Mouse (Mus musculus): Measurements from ENCODE around the gene Slc6a16. TPM values are rescaled to one million over a fixed set of nuclear protein-coding genes. Genes with fewer than 3 reads are reported as not detected.
"Not testable (repeated sequence)": the region's sequence is repeated elsewhere in the genome, so short reads cannot be mapped to it uniquely, and the experiment has no call there.

The Slc6a16 gene
- polyA plus RNA-seq, 1 experiment from 2014 or later, result not detected

DNA sequence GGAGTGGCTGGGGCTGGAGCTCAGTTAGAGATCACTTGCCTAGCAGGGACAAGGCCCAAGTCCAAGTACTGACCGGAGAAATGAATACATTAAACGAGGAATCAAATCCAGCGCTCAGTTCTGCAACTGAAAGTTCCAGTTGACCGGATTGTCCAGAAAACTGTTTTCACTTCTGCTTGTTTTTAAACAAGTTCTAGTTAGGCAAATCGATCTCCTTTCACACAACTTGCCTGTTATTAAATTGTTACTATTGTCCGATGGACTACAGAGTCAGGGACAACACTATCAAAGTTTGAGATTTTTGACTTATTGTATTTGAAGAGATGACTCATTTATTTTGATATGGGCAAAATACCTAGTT lies 484 bp downstream of the Slc6a16 start:
- H3K27me3 ChIP-seq (ENCODE audit: control insufficient read depth, insufficient read depth, low read length), result peaks cover 10% of the 10 kb centered on the region
- H3K9ac ChIP-seq (replicated peaks; ENCODE audit: low read length), result no peak overlapping the region
- ATAC-seq (replicated peaks; ENCODE audit: insufficient number of reproducible peaks, low FRiP score, low TSS enrichment, low read depth) (no peak), DNase-seq (ENCODE audit: low spot score) (no peak)
- no peaks in the 10 kb centered on the region for H3K36me3 ChIP-seq (replicated peaks; ENCODE audit: control insufficient read depth, insufficient read depth, low read depth, low read length)
- no peaks in the 10 kb centered on the region for H3K4me1 ChIP-seq (ENCODE audit: control insufficient read depth, insufficient read depth, low read length)
- no peak overlapping the region for H3K4me2 ChIP-seq (ENCODE audit: low read depth, low read length)
- no peaks in the 10 kb centered on the region for H3K9me3 ChIP-seq (replicated peaks; ENCODE audit: control insufficient read depth, low read length)
- H3K4me3 ChIP-seq (ENCODE audit: low read depth, low read length), result no peak overlapping the region
- H3K27ac ChIP-seq (replicated peaks; ENCODE audit: low read depth, low read length), result no peak overlapping the region
- 75% methylated on average over 6 of the region's 6 CpGs for WGBS

DNA sequence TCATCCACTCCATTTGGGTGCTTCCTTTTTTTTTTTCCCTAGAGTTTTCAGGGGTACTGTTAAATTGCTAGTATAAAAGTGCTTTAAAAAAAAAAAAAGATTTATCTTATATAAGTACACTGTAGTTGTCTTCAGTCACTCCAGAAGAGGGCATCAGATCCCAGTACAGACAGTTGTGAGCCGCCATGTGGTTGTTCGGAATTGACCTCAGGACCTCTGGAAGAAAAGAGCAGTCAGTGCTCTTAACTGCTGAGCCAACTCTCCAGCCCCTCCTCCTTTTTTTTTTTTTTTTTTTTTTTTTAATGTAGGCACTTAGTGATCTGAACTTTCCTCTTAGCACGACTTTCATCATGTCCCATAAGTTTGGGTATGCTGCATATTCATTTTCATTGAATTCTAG lies 6.8 kb downstream of the Slc6a16 start:
- no peaks in the 10 kb centered on the region for H3K9me3 ChIP-seq (replicated peaks; ENCODE audit: control insufficient read depth, low read length)
- H3K4me1 ChIP-seq (ENCODE audit: control insufficient read depth, insufficient read depth, low read length), result no peaks in the 10 kb centered on the region
- H3K4me2 ChIP-seq (ENCODE audit: low read depth, low read length), result no peak overlapping the region
- 37% methylated on average over 3 of the region's 3 CpGs for WGBS
- H3K4me3 ChIP-seq (ENCODE audit: low read depth, low read length), result no peak overlapping the region
- no peak overlapping the region for H3K27ac ChIP-seq (replicated peaks; ENCODE audit: low read depth, low read length)
- no peak for DNase-seq (ENCODE audit: low spot score)
- no peak overlapping the region for H3K9ac ChIP-seq (replicated peaks; ENCODE audit: low read length)
- ATAC-seq (replicated peaks; ENCODE audit: insufficient number of reproducible peaks, low FRiP score, low TSS enrichment, low read depth), result no peak
- no peaks in the 10 kb centered on the region for H3K36me3 ChIP-seq (replicated peaks; ENCODE audit: control insufficient read depth, insufficient read depth, low read depth, low read length)
- no peaks in the 10 kb centered on the region for H3K27me3 ChIP-seq (ENCODE audit: control insufficient read depth, insufficient read depth, low read length)

DNA sequence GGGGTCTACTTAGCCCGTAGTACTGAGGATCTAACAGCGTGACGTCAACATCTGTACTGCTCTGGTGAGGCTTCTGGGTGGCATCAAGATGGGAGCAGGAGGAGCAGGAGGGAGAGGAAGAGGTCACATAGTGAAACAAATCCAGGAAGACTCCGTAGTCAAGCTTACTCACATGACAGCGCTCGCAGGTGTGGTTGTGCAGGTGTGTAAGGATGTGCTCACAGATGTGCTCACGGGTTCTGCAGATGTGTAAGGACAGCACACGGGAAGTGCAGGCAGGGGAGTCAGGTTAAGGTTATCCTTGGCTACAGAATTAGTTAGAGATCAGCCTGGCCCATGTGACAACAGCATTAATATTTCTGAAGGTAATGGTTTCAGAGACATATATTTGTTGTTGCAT lies 12.9 kb downstream of the Slc6a16 start:
- H3K9ac ChIP-seq (replicated peaks; ENCODE audit: low read length), result no peak overlapping the region
- H3K4me1 ChIP-seq (ENCODE audit: control insufficient read depth, insufficient read depth, low read length), result no peaks in the 10 kb centered on the region
- 84% methylated on average over 8 of the region's 8 CpGs for whole genome bisulfite sequencing
- H3K4me2 ChIP-seq (ENCODE audit: low read depth, low read length), result no peak overlapping the region
- no peaks in the 10 kb centered on the region for H3K27me3 ChIP-seq (ENCODE audit: control insufficient read depth, insufficient read depth, low read length)
- no peak overlapping the region for H3K4me3 ChIP-seq (ENCODE audit: low read depth, low read length)
- H3K27ac ChIP-seq (replicated peaks; ENCODE audit: low read depth, low read length), result no peak overlapping the region
- no peaks in the 10 kb centered on the region for H3K36me3 ChIP-seq (replicated peaks; ENCODE audit: control insufficient read depth, insufficient read depth, low read depth, low read length)
- ATAC-seq (replicated peaks; ENCODE audit: insufficient number of reproducible peaks, low FRiP score, low TSS enrichment, low read depth) (no peak), DNase-seq (ENCODE audit: low spot score) (no peak)
- H3K9me3 ChIP-seq (replicated peaks; ENCODE audit: control insufficient read depth, low read length), result no peaks in the 10 kb centered on the region

DNA sequence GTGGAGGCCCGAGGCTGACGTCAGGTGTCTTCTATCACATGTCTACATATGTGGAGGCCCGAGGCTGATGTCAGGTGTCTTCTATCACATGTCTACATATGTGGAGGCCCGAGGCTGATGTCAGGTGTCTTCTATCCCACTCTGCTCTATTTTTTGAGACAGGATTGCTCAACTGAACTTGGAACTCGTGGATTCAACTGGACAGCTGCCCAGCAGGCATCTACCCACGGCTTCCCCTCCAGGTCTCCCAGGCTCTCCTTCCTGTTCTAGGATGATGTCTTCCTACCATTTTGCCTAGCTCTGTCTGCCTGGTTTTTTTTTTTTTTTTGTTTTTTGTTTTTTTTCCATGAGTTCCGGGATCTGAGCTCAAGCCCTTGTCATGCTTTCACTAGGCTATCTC lies 14.9 kb downstream of the Slc6a16 start:
- H3K4me2 ChIP-seq (ENCODE audit: low read depth, low read length); DNase-seq (ENCODE audit: low spot score); H3K27ac ChIP-seq (replicated peaks; ENCODE audit: low read depth, low read length); H3K4me3 ChIP-seq (ENCODE audit: low read depth, low read length); ATAC-seq (replicated peaks; ENCODE audit: insufficient number of reproducible peaks, low FRiP score, low TSS enrichment, low read depth); H3K36me3 ChIP-seq (replicated peaks; ENCODE audit: control insufficient read depth, insufficient read depth, low read depth, low read length); H3K4me1 ChIP-seq (ENCODE audit: control insufficient read depth, insufficient read depth, low read length); H3K9me3 ChIP-seq (replicated peaks; ENCODE audit: control insufficient read depth, low read length); H3K9ac ChIP-seq (replicated peaks; ENCODE audit: low read length); H3K27me3 ChIP-seq (ENCODE audit: control insufficient read depth, insufficient read depth, low read length): not testable (repeated sequence)
- 86% methylated on average over 5 of the region's 7 CpGs for whole genome bisulfite sequencing

DNA sequence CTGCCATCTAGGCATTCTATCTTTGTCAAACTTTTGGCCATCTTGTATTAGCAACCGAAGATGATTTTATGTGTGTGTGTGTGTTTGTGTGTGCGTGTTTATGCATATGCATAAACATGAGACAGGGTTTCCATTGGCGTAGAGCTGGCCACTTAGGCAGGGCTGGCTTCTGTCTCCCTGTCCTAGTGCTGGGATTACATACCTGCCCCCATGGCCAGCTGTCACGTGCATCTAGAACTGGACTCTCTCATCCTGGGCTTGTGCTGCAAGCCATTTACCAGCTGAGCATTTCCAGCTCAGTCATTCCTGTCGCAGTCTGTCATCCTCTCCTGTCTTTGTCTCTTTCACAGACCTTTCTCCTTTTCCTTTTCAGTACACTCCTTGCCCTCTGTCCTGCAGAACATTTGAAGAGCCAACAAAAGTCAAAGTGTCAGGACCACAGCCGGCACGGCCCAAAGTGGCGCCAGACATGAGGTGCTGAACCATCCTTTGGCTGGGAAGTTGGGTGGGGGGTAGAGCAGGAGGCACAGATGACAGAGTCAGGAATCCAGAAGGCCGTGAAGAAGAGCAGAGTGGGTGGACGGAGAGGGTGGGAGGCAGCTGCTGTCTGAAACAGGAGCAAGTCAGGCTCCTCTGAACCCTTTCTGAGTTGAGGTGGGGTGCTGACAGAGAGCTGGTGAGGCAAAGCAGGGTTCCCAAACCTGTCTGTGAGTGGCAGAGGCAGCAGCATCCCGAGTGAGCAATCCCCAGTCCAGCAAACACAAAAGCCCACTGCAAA lies 16.4 kb downstream of the Slc6a16 start:
- H3K36me3 ChIP-seq (replicated peaks; ENCODE audit: control insufficient read depth, insufficient read depth, low read depth, low read length), result no peaks in the 10 kb centered on the region
- ATAC-seq (replicated peaks; ENCODE audit: insufficient number of reproducible peaks, low FRiP score, low TSS enrichment, low read depth) (no peak), DNase-seq (ENCODE audit: low spot score) (no peak)
- no peak overlapping the region for H3K4me2 ChIP-seq (ENCODE audit: low read depth, low read length)
- no peaks in the 10 kb centered on the region for H3K4me1 ChIP-seq (ENCODE audit: control insufficient read depth, insufficient read depth, low read length)
- H3K27me3 ChIP-seq (ENCODE audit: control insufficient read depth, insufficient read depth, low read length), result no peaks in the 10 kb centered on the region
- H3K27ac ChIP-seq (replicated peaks; ENCODE audit: low read depth, low read length), result no peak overlapping the region
- H3K4me3 ChIP-seq (ENCODE audit: low read depth, low read length), result no peak overlapping the region
- no peak overlapping the region for H3K9ac ChIP-seq (replicated peaks; ENCODE audit: low read length)
- 65% methylated on average over 11 of the region's 11 CpGs for WGBS
- H3K9me3 ChIP-seq (replicated peaks; ENCODE audit: control insufficient read depth, low read length), result no peaks in the 10 kb centered on the region

DNA sequence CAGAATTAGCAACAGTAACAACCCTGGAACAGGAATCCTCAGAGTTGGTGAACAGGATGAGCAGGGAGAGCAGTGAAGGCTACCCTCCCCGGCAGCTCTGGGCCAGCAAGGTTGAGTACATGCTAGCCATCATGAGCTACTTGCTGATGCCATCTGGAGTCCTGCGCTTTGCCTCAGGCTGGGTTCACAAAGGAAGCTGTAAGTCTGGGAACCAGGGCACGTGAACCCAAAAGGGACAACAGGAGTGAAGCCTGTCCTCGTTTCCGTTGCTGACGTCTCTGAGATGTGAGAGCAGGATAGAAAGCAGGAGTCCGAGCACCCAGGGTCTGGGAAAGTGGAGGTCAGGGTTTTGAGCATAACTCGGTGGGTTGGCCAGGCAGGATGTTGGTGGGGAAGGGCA lies 18.4 kb downstream of the Slc6a16 start:
- H3K36me3 ChIP-seq (replicated peaks; ENCODE audit: control insufficient read depth, insufficient read depth, low read depth, low read length), result no peaks in the 10 kb centered on the region
- 80% methylated on average over 8 of the region's 8 CpGs for WGBS
- no peak for DNase-seq (ENCODE audit: low spot score)

DNA sequence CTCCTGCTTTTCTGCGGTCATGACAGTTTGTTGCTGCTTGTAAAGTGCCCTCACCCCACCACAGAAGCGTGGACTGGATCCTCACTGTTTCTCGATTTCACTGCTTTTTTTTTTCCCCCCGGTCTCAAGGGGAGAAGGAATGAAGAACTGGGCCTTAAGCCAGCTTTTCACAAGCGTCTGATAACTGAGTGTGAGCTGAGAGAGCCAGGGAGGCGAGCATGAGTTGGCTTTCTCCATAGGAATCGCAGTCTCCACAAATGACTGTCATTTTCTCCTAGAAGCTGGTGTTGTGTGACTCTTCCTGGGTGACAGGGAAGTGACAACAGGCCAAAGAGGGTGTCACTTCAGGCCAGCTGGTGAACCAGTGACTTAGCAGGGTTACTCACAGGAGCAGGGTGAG lies 21.4 kb downstream of the Slc6a16 start:
- Histone ChIP-seq H3K36me3 (replicated peaks; ENCODE audit: control insufficient read depth, insufficient read depth, low read depth, low read length) (no peaks in the 10 kb centered on the region), H3K9me3 (replicated peaks; ENCODE audit: control insufficient read depth, low read length) (no peaks in the 10 kb centered on the region), H3K4me2 (ENCODE audit: low read depth, low read length) (no peak overlapping the region), H3K9ac (replicated peaks; ENCODE audit: low read length) (no peak overlapping the region), H3K4me1 (ENCODE audit: control insufficient read depth, insufficient read depth, low read length) (no peaks in the 10 kb centered on the region), H3K27me3 (ENCODE audit: control insufficient read depth, insufficient read depth, low read length) (no peaks in the 10 kb centered on the region), H3K27ac (replicated peaks; ENCODE audit: low read depth, low read length) (no peak overlapping the region), H3K4me3 (ENCODE audit: low read depth, low read length) (no peak overlapping the region)
- DNase-seq (ENCODE audit: low spot score) (no peak), ATAC-seq (replicated peaks; ENCODE audit: insufficient number of reproducible peaks, low FRiP score, low TSS enrichment, low read depth) (no peak)
- WGBS, result 68% methylated on average over 7 of the region's 7 CpGs

More for the DNA sequence above, 18.4 kb downstream of the Slc6a16 start:
- ATAC-seq (replicated peaks; ENCODE audit: insufficient number of reproducible peaks, low FRiP score, low TSS enrichment, low read depth), result no peak
- no peaks in the 10 kb centered on the region for H3K27me3 ChIP-seq (ENCODE audit: control insufficient read depth, insufficient read depth, low read length)
- H3K4me1 ChIP-seq (ENCODE audit: control insufficient read depth, insufficient read depth, low read length), result no peaks in the 10 kb centered on the region
- no peak overlapping the region for H3K4me3 ChIP-seq (ENCODE audit: low read depth, low read length)
- H3K27ac ChIP-seq (replicated peaks; ENCODE audit: low read depth, low read length), result no peak overlapping the region
- H3K4me2 ChIP-seq (ENCODE audit: low read depth, low read length), result no peak overlapping the region
- no peaks in the 10 kb centered on the region for H3K9me3 ChIP-seq (replicated peaks; ENCODE audit: control insufficient read depth, low read length)
- H3K9ac ChIP-seq (replicated peaks; ENCODE audit: low read length), result no peak overlapping the region

DNA sequence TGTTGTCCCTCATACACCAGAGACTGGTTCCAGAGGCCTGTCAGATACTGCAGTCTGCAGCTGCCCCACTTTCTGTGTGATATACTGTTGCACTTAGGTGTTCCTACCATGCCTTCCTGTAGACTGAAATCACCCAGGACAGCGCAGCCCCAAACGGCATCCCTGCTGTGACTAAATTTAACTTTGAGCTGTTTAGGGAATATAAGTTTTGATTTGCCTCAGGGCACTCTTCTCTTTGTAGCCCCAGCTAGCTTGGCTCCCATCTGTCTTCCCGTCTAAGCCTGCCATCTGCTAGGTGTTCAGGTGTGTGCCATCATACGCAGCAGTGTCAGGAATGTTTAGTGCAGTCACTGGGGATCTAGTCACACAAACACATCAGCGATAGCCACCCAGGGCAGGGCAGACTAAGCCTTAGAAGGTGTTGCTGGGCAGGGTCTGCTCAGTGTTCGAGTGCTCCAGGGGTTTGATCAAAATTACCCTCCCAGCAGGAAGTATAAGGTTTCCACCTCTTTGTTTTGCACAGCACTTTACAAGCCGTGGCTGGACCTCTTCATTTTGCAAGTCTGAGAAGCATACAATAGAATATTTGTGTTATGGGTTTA lies 22.2 kb downstream of the Slc6a16 start:
- DNase-seq (ENCODE audit: low spot score) (peak; percentile 9), ATAC-seq (replicated peaks; ENCODE audit: insufficient number of reproducible peaks, low FRiP score, low TSS enrichment, low read depth) (no peak)
- WGBS, result 47% methylated on average over 7 of the region's 7 CpGs
- Histone ChIP-seq H3K36me3 (replicated peaks; ENCODE audit: control insufficient read depth, insufficient read depth, low read depth, low read length) (no peaks in the 10 kb centered on the region), H3K27ac (replicated peaks; ENCODE audit: low read depth, low read length) (no peak overlapping the region), H3K4me2 (ENCODE audit: low read depth, low read length) (no peak overlapping the region), H3K27me3 (ENCODE audit: control insufficient read depth, insufficient read depth, low read length) (no peaks in the 10 kb centered on the region), H3K9ac (replicated peaks; ENCODE audit: low read length) (no peak overlapping the region), H3K4me1 (ENCODE audit: control insufficient read depth, insufficient read depth, low read length) (no peaks in the 10 kb centered on the region), H3K4me3 (ENCODE audit: low read depth, low read length) (no peak overlapping the region), H3K9me3 (replicated peaks; ENCODE audit: control insufficient read depth, low read length) (no peaks in the 10 kb centered on the region)

Data from embryonic facial prominence, embryonic 11.5 days (tissue).